Mouse (Mus musculus) kidney, adult 2 months (tissue): ENCODE results near the gene Txk. TPM values are rescaled to one million over a fixed set of nuclear protein-coding genes. Genes with fewer than 3 reads are reported as not detected.

Experiments used
- DNase-seq: peaks from one replicate; pipeline ENCODE4 v3.0.0; 2021
- H3K27ac ChIP-seq: fragments of 200-500 bp; 2 replicates; pipeline ENCODE4 v1.5.1; 2012; ENCODE audit warnings: low read depth, low read length, control low read depth, inconsistent platforms; ENCODE audit not compliant: insufficient read depth
- H3K27me3 ChIP-seq: fragments of 200-500 bp; replicated peaks from 2 replicates; pipeline ENCODE4 v1.6.1; 2012; ENCODE audit warnings: mild to moderate bottlenecking, moderate library complexity, low read length, inconsistent platforms; ENCODE audit not compliant: control insufficient read depth, insufficient read depth
- H3K36me3 ChIP-seq: fragments of 200-500 bp; 2 replicates; pipeline ENCODE4 v1.6.1; 2012; ENCODE audit warnings: mild to moderate bottlenecking, moderate library complexity, low read length, inconsistent platforms; ENCODE audit not compliant: control insufficient read depth, insufficient read depth
- H3K4me1 ChIP-seq: fragments of 200-500 bp; 2 replicates; pipeline ENCODE4 v1.6.1; 2011; ENCODE audit warnings: low read length; ENCODE audit not compliant: control insufficient read depth, insufficient read depth
- H3K4me3 ChIP-seq: fragments of 200-500 bp; 2 replicates; pipeline ENCODE4 v1.5.1; 2011; ENCODE audit warnings: mild to moderate bottlenecking, low read depth, low read length, control low read depth; ENCODE audit not compliant: insufficient read depth
- CTCF ChIP-seq: fragments of 200-500 bp; conservative IDR thresholded peaks from 2 replicates; pipeline ENCODE4 v1.5.1; 2011; ENCODE audit warnings: low read depth, mild to moderate bottlenecking, control low read depth, low read length, moderate library complexity, mixed read lengths; ENCODE audit not compliant: insufficient read depth, insufficient read length
- POLR2A ChIP-seq: fragments of 200-500 bp; IDR thresholded peaks from one replicate; pipeline ENCODE4 v1.6.1; 2011; ENCODE audit warnings: low read depth, low read length, control low read depth
- WGBS: fragments of 180-500 bp; shearing (Covaris S2); methylation state at CpG from one replicate; pipeline ENCODE4 v1.1.7; 2018; 5-methylcytosine and 5-hydroxymethylcytosine counted together
- polyA plus RNA-seq: library from polyadenylated mRNA; depleted of rRNA; stranded (reverse); fragments of >200 nt; gene quantifications from 2 replicates; pipeline ENCODE4 v1.2.3, GENCODE M21; 2012; rRNA removed

Gene Txk
- polyA plus RNA-seq = 0.29 and 0.88 TPM in 2 replicates

DNA sequence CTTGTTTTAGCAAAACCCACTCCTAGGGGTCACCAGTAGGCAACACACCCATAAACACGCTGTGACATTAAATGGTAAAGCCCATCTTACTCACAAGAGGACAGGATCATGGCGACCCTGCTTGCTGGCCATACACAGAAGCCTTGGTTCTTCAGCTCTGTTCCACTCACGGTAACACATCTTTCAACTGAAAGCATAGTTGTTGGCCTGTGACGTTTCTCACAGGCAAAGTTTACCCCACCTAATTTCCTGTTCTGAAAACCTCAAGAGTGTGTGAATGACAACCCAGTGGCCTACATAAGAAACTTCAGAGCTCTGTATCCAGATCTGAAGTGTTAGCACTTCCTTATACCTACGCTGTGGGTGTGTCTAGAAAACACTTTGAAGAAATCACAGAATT is at the start of gene Txk:
TSS of gene Txk (minus strand) at position 193 of the 400 bp plus-strand sequence.
- Histone ChIP-seq H3K4me3 (no peak within 1 kb of the TSS), H3K27me3 (no peaks in the 10 kb centered on the region), H3K4me1 (no peaks in the 10 kb centered on the region), H3K27ac (no peak within 1 kb of the TSS), H3K36me3 (peaks cover 2% of the 10 kb centered on the region; the same call in 1 of the 2 replicates)
- no peak for DNase-seq
- TF ChIP-seq POLR2A = no peak
- TF ChIP-seq CTCF = no peak
- 85% methylated on average over 5 of the region's 5 CpGs for WGBS

DNA sequence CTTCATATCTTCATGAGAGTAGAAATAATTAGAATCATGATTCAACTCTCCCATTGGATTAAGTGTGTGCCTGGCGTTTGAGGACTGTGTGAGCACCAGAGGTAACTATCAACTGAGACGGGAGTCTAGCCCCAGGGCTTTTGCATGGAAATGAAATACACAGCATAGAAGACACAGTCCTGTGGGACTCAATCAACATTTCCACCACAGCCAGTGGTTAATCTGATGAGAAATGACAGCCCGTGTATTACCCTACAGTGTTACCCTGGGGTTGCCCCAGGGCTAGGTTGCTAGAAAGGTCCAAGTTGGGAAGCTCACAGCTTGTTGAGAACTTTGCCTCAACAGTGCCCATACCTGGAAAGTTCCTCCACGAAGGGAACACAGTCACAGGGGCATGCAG is 46.0 kb upstream of the Txk start:
- WGBS = 71% methylated on average over 4 of the region's 4 CpGs
- TF ChIP-seq POLR2A = no peak
- H3K36me3 ChIP-seq = no peaks in the 10 kb centered on the region
- no peak for DNase-seq
- H3K4me3 ChIP-seq = no peak overlapping the region
- H3K27me3 ChIP-seq = no peaks in the 10 kb centered on the region
- H3K4me1 ChIP-seq = peaks cover 10% of the 10 kb centered on the region; the same call in 1 of the 2 replicates
- no peak overlapping the region for H3K27ac ChIP-seq

- Histone ChIP-seq H3K4me1 (peaks cover 26% of the 10 kb centered on the region), H3K27ac (peak overlapping the region; percentile 33; the same call in 1 of the 2 replicates), H3K36me3 (no peaks in the 10 kb centered on the region), H3K4me3 (peak overlapping the region; percentile 2; the same call in 1 of the 2 replicates), H3K27me3 (no peaks in the 10 kb centered on the region)
- DNase-seq = peak; percentile 38
- 48% methylated on average over 14 of the region's 14 CpGs for WGBS
- TF ChIP-seq CTCF (no peak), POLR2A (no peak)
Observed at GRCm38 (mm10) chr5:72796186-72796613, 43.6 kb upstream of the Txk start.

DNA sequence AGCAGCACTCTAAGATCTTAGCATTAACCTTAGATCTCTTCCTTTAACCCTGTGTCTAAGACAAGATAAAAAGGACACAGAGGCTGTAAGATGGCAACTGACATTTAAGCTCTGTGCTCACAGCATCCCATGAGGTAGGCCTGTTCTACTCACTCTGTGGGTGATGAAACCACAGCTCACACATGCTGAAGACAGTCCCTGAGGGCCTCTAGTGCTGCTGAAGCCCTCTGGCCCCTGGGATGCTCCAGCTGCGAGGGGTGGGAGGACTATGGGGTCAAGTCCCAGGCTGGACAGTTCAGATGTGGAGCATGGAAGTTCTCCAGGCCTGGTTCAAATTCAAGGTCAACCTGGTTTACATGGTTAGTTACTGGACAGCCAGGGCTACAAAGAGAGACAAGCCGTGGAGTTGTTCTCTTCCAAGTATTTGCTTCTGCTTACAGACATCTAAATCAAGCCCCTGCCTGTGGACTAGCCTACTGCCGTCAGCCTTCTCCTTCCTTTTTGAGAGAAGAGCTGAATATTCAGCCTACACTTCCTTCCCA is 40.8 kb upstream of the Txk start:
- Histone ChIP-seq H3K4me3 (no peak overlapping the region), H3K27me3 (no peaks in the 10 kb centered on the region), H3K4me1 (peaks cover 32% of the 10 kb centered on the region), H3K27ac (peak overlapping the region; percentile 33), H3K36me3 (no peaks in the 10 kb centered on the region)
- no peak for TF ChIP-seq POLR2A
- TF ChIP-seq CTCF = no peak
- 42% methylated on average over 3 of the region's 3 CpGs for WGBS
- DNase-seq = peak; percentile 68

GRCm38 (mm10) chr5:72791789-72792188 is 39.2 kb upstream of the Txk start:
- H3K4me3 ChIP-seq = no peak overlapping the region
- peak; percentile 83 for DNase-seq
- no peaks in the 10 kb centered on the region for H3K36me3 ChIP-seq
- peaks cover 34% of the 10 kb centered on the region for H3K4me1 ChIP-seq
- no peak for TF ChIP-seq POLR2A
- TF ChIP-seq CTCF = no peak
- H3K27me3 ChIP-seq = no peaks in the 10 kb centered on the region
- whole genome bisulfite sequencing = 10% methylated on average over 6 of the region's 6 CpGs
- H3K27ac ChIP-seq = peak overlapping the region; percentile 49; the same call in 1 of the 2 replicates

DNA sequence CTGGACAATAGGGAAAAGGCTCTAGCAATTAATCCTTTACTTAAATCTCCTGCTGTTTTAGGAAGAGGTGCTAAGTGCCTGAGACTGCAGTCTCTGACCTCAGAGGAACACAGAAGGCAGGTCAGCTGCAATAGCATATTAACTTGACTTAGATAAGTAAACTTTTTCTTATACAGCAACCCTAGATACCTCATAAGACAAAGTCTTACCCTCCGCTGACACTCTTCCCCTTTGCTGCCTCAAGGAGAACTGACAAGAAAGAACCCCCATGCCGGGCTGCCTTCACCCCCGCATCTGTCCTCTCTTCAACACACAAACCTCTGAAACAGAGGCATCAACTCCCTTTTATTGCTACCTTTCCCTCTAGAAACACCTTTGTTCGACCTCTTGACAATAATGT is 38.8 kb upstream of the Txk start:
- H3K36me3 ChIP-seq = no peaks in the 10 kb centered on the region
- peak overlapping the region; percentile 76; the same call in 1 of the 2 replicates for H3K27ac ChIP-seq
- no peak overlapping the region; the same call in 1 of the 2 replicates for H3K4me3 ChIP-seq
- H3K4me1 ChIP-seq = peaks cover 34% of the 10 kb centered on the region
- no peaks in the 10 kb centered on the region for H3K27me3 ChIP-seq
- DNase-seq = no peak
- WGBS = 43% methylated on average over 4 of the region's 4 CpGs
- TF ChIP-seq POLR2A (no peak), CTCF (no peak)

DNA sequence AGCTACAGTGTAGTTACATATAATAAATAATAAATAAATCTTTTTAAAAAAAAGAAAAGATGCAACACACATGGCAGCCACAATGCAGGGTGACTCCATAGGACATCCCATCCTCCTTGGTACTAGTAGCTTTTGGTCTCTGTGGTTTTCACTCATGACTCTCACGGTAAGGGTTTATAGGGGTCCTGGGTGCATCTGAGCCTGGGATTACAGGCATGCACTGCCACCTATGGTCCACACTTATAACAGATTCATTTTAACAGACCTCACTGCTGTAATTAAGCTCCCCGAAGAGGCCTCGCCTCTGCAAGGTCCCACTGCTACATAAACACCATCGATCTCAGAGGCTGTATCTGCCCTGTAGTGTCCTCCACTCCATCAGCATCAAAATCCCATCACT is 32.9 kb upstream of the Txk start:
- Histone ChIP-seq H3K36me3 (no peaks in the 10 kb centered on the region), H3K4me1 (peaks cover 9% of the 10 kb centered on the region; the same call in 1 of the 2 replicates), H3K27ac (no peak overlapping the region), H3K27me3 (no peaks in the 10 kb centered on the region), H3K4me3 (no peak overlapping the region)
- TF ChIP-seq CTCF (no peak), POLR2A (no peak)
- 48% methylated on average over 4 of the region's 4 CpGs for WGBS
- no peak for DNase-seq
